Mouse (Mus musculus) lung, embryonic 15.5 days (tissue): ENCODE measurements around the gene Crhr1. TPM values are rescaled to one million over a fixed set of nuclear protein-coding genes. Genes with fewer than 3 reads are reported as not detected.
A peak's percentile ranks its signal among the peaks of the same experiment; 100 is the strongest.

Source experiments
- ATAC-seq: fragments of 200-750 bp; cut with Nextera tagmentation; 2 replicates; pipeline ENCODE4 v1.8.0; 2017; ENCODE audit warnings: moderate number of reproducible peaks, borderline replicate concordance; ENCODE audit not compliant: low FRiP score, low TSS enrichment; ENCODE audit errors: extremely low read depth
- H3K27ac ChIP-seq: fragments of 300-500 bp; sonication (generic); 2 replicates; pipeline ENCODE4 v1.5.1; 2015; ENCODE audit warnings: moderate library complexity, mild to moderate bottlenecking, inconsistent platforms
- H3K27me3 ChIP-seq: fragments of 300-500 bp; sonication (generic); 2 replicates; pipeline ENCODE4 v1.6.1; 2015; ENCODE audit warnings: inconsistent platforms
- H3K36me3 ChIP-seq: fragments of 300-500 bp; sonication (generic); 2 replicates; pipeline ENCODE4 v1.6.1; 2015; ENCODE audit warnings: inconsistent platforms
- H3K4me1 ChIP-seq: fragments of 300-500 bp; sonication (generic); 2 replicates; pipeline ENCODE4 v1.6.1; 2015; ENCODE audit warnings: inconsistent platforms
- H3K4me2 ChIP-seq: fragments of 300-500 bp; sonication (generic); 2 replicates; pipeline ENCODE4 v1.6.1; 2015; ENCODE audit warnings: inconsistent platforms, mild to moderate bottlenecking, moderate library complexity
- H3K4me3 ChIP-seq: fragments of 300-500 bp; sonication (generic); 2 replicates; pipeline ENCODE4 v1.5.1; 2015; ENCODE audit warnings: mild to moderate bottlenecking, inconsistent platforms
- H3K9ac ChIP-seq: fragments of 300-500 bp; sonication (generic); 2 replicates; pipeline ENCODE4 v1.6.1; 2015; ENCODE audit warnings: inconsistent platforms
- H3K9me3 ChIP-seq: fragments of 300-500 bp; sonication (generic); 2 replicates; pipeline ENCODE4 v1.6.1; 2016; ENCODE audit warnings: inconsistent platforms
- WGBS: fragments of 180-500 bp; shearing (Covaris S2); methylation state at CpG from one replicate; pipeline ENCODE4 v1.1.7; 2015; 5-methylcytosine and 5-hydroxymethylcytosine counted together
- polyA plus RNA-seq: library from polyadenylated mRNA; unstranded; fragments of >200 nt; fragmentation: Nextera tagmentation; extraction: Ambion mirVana; gene quantifications from 2 replicates; pipeline ENCODE4 v1.2.1, GENCODE M21; 2015

Crhr1 gene
- polyA plus RNA-seq, 1 experiment from 2014 or later: not detected

DNA sequence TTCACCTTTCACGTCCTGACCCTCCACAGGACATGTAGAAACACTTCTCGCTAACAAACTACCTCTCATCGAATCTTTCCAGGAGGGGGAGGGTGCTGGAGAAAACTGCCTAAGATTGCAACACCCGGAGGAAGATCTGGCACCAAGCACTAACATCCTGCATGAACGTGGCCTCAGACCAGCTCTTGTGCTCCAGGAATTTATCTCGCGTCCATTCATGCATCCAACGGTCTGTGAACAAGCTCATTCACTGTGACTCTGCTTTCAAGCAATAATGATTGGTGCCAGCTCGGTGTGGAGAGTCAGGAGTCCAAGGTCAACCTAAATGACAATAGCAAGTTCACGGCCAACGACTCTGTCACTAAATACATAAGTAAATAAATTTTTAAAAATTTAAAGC is 20.8 kb upstream of the Crhr1 start:
- Histone ChIP-seq H3K27me3 (no peaks in the 10 kb centered on the region), H3K4me3 (no peak overlapping the region), H3K9ac (no peak overlapping the region), H3K27ac (no peak overlapping the region), H3K36me3 (no peaks in the 10 kb centered on the region), H3K4me2 (no peak overlapping the region), H3K9me3 (no peaks in the 10 kb centered on the region), H3K4me1 (no peaks in the 10 kb centered on the region)
- WGBS: 64% methylated on average over 11 of the region's 11 CpGs
- ATAC-seq: no peak

- H3K4me1 ChIP-seq: no peaks in the 10 kb centered on the region
- no peak overlapping the region for H3K4me3 ChIP-seq
- 87% methylated on average over 6 of the region's 6 CpGs for WGBS
- no peak for ATAC-seq
- no peaks in the 10 kb centered on the region for H3K9me3 ChIP-seq
- H3K36me3 ChIP-seq: no peaks in the 10 kb centered on the region
- no peak overlapping the region for H3K9ac ChIP-seq
- no peaks in the 10 kb centered on the region for H3K27me3 ChIP-seq
- no peak overlapping the region for H3K4me2 ChIP-seq
- no peak overlapping the region for H3K27ac ChIP-seq
Observed at GRCm38 (mm10) chr11:104113699-104114098, 19.0 kb upstream of the Crhr1 start.

DNA sequence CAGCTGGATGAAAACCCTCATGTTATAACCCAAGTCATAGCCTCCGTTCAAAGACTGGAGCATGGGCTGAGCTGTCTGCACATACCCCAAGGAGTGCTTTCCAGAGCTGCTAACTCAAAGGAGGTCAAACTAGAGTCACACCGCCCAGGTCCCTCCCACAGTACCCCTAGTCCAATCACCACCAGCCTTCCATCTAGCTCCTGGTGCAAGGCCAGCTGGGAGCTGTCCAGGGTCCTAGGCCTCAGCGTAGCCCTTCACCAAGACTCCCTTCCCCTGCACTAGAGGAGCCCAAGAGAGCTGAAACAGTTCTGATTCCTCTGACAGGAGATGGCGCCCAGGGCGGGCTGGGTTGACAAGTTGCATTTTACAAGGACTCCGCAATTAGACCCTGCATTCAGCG is 18.0 kb upstream of the Crhr1 start:
- H3K27ac ChIP-seq: no peak overlapping the region
- no peaks in the 10 kb centered on the region for H3K4me1 ChIP-seq
- H3K4me2 ChIP-seq: no peak overlapping the region
- no peak overlapping the region for H3K9ac ChIP-seq
- WGBS: 4% methylated on average over 7 of the region's 7 CpGs
- no peaks in the 10 kb centered on the region for H3K27me3 ChIP-seq
- no peak overlapping the region for H3K4me3 ChIP-seq
- no peaks in the 10 kb centered on the region for H3K36me3 ChIP-seq
- peak; percentile 90; the same call in 1 of the 2 replicates for ATAC-seq
- H3K9me3 ChIP-seq: no peaks in the 10 kb centered on the region

- H3K36me3 ChIP-seq: no peaks in the 10 kb centered on the region
- ATAC-seq: no peak
- no peak overlapping the region for H3K4me3 ChIP-seq
- no peak overlapping the region for H3K27ac ChIP-seq
- H3K9ac ChIP-seq: no peak overlapping the region
- no peak overlapping the region for H3K4me2 ChIP-seq
- H3K4me1 ChIP-seq: no peaks in the 10 kb centered on the region
- no peaks in the 10 kb centered on the region for H3K9me3 ChIP-seq
- no peaks in the 10 kb centered on the region for H3K27me3 ChIP-seq
- WGBS: 45% methylated on average over 4 of the region's 4 CpGs
Observed at GRCm38 (mm10) chr11:104118356-104118755, 14.3 kb upstream of the Crhr1 start.

DNA sequence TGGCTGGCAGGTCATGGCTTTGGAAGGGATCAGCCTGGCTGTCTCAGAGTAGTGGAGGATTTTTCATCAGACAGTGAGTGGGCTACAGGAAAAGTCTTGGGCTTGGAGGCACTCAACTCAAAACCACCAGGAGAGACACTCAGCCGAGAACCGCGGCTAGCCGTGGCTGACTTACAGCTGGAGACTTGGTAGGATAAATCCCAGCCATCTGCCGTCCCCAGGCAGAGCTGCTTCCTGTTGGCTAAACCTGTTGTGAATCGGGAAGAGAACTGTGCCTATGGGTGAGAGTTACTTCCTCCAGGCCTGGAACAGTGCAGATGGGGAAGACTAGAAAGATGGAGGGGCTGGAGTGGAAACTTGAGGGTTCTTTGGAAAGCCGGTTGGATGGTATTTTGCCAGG is 9.7 kb upstream of the Crhr1 start:
- WGBS: 62% methylated on average over 7 of the region's 7 CpGs
- H3K4me2 ChIP-seq: no peak overlapping the region
- H3K9ac ChIP-seq: no peak overlapping the region

DNA sequence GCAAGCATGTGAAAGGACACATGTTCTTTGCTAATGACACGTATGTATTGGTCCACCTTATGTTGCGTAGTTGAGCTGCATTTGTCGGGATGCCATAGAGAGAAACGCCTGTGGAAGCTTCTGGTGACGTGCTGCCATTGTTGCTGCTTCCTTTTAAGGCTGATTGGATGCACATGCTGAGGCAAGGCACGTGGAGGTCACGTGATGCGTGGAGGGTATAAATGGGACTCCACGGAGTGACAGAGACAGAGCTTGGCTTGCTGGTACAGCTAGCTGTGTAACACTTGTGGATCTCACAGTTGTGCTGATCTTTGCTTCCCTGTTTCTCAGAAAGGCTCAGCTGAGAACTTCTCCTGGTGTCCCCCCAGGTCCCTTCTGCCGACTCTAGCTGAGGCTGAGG is 9.2 kb upstream of the Crhr1 start:
- Histone ChIP-seq H3K36me3 (no peaks in the 10 kb centered on the region), H3K4me3 (no peak overlapping the region), H3K4me2 (no peak overlapping the region), H3K9ac (no peak overlapping the region), H3K4me1 (no peaks in the 10 kb centered on the region), H3K27ac (no peak overlapping the region), H3K27me3 (peaks cover 5% of the 10 kb centered on the region; the same call in 1 of the 2 replicates), H3K9me3 (no peaks in the 10 kb centered on the region)
- WGBS: 77% methylated on average over 10 of the region's 10 CpGs
- ATAC-seq: no peak

More for the DNA sequence above, 9.7 kb upstream of the Crhr1 start:
- no peak overlapping the region for H3K4me3 ChIP-seq
- H3K36me3 ChIP-seq: no peaks in the 10 kb centered on the region
- no peaks in the 10 kb centered on the region for H3K4me1 ChIP-seq
- no peak overlapping the region for H3K27ac ChIP-seq
- ATAC-seq: no peak
- H3K27me3 ChIP-seq: peaks cover 5% of the 10 kb centered on the region; the same call in 1 of the 2 replicates
- H3K9me3 ChIP-seq: no peaks in the 10 kb centered on the region

DNA sequence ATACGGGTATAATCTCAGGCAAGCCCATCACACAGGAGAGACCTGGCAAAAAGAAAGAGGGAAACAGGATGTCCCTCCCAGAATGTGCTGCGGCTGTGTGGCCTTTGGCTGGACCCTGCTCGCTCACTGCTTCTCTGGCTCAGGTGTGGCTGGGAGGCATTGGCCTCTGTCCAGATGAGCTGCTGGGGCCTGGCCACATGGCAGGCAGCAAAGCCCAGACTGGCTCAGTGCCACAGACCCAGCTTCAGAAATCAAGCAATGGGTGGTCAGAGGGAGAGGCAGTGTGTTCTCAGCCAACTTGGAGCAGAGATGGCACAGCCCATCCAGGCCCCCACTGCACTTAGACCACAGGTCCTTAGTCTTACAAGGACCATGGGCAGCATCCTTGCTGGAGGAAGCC is 8.1 kb upstream of the Crhr1 start:
- Histone ChIP-seq H3K27me3 (peaks cover 10% of the 10 kb centered on the region), H3K9me3 (no peaks in the 10 kb centered on the region), H3K36me3 (no peaks in the 10 kb centered on the region), H3K4me1 (no peaks in the 10 kb centered on the region), H3K27ac (no peak overlapping the region), H3K9ac (no peak overlapping the region), H3K4me3 (no peak overlapping the region), H3K4me2 (no peak overlapping the region)
- 72% methylated on average over 3 of the region's 3 CpGs for WGBS
- no peak for ATAC-seq

GRCm38 (mm10) chr11:104129466-104129865 is 3.2 kb upstream of the Crhr1 start:
- Histone ChIP-seq H3K9ac (no peak overlapping the region), H3K9me3 (no peaks in the 10 kb centered on the region), H3K27me3 (peaks cover 57% of the 10 kb centered on the region), H3K4me1 (peaks cover 20% of the 10 kb centered on the region), H3K4me3 (no peak overlapping the region), H3K27ac (no peak overlapping the region), H3K36me3 (no peaks in the 10 kb centered on the region), H3K4me2 (no peak overlapping the region)
- ATAC-seq: no peak
- WGBS: 80% methylated on average over 5 of the region's 5 CpGs

GRCm38 (mm10) chr11:104130721-104131647 is 1.7 kb upstream of the Crhr1 start:
- Histone ChIP-seq H3K4me1 (peaks cover 20% of the 10 kb centered on the region), H3K27ac (no peak overlapping the region), H3K4me3 (no peak overlapping the region), H3K9me3 (no peaks in the 10 kb centered on the region), H3K27me3 (peaks cover 72% of the 10 kb centered on the region), H3K9ac (no peak overlapping the region), H3K36me3 (no peaks in the 10 kb centered on the region), H3K4me2 (no peak overlapping the region)
- 65% methylated on average over 15 of the region's 15 CpGs for WGBS
- no peak for ATAC-seq

GRCm38 (mm10) chr11:104131756-104132155 is 899 bp upstream of the Crhr1 start:
- H3K36me3 ChIP-seq: no peaks in the 10 kb centered on the region
- H3K4me2 ChIP-seq: peak overlapping the region; percentile 85
- H3K9me3 ChIP-seq: no peaks in the 10 kb centered on the region
- ATAC-seq: no peak
- 1% methylated on average over 21 of the region's 21 CpGs for WGBS
- H3K4me3 ChIP-seq: peak overlapping the region; percentile 41; the same call in 1 of the 2 replicates
- peaks cover 80% of the 10 kb centered on the region for H3K27me3 ChIP-seq
- H3K27ac ChIP-seq: no peak overlapping the region
- no peak overlapping the region for H3K9ac ChIP-seq
- H3K4me1 ChIP-seq: peaks cover 20% of the 10 kb centered on the region

- Histone ChIP-seq H3K4me1 (peaks cover 20% of the 10 kb centered on the region), H3K4me3 (peak overlapping the region; percentile 41), H3K36me3 (no peaks in the 10 kb centered on the region), H3K27ac (no peak overlapping the region), H3K4me2 (peak overlapping the region; percentile 85), H3K9ac (no peak overlapping the region), H3K27me3 (peaks cover 83% of the 10 kb centered on the region), H3K9me3 (no peaks in the 10 kb centered on the region)
- WGBS: 2% methylated on average over 47 of the region's 47 CpGs
- no peak for ATAC-seq
Observed at GRCm38 (mm10) chr11:104133442-104133983, 858 bp downstream of the Crhr1 start.

GRCm38 (mm10) chr11:104138976-104139375 is 6.3 kb downstream of the Crhr1 start:
- peaks cover 36% of the 10 kb centered on the region for H3K27me3 ChIP-seq
- ATAC-seq: no peak
- 68% methylated on average over 3 of the region's 3 CpGs for WGBS

More at GRCm38 (mm10) chr11:104138976-104139375, 6.3 kb downstream of the Crhr1 start:
- H3K4me3 ChIP-seq: no peak overlapping the region
- no peaks in the 10 kb centered on the region for H3K9me3 ChIP-seq
- no peak overlapping the region for H3K27ac ChIP-seq
- H3K9ac ChIP-seq: no peak overlapping the region
- H3K4me1 ChIP-seq: no peaks in the 10 kb centered on the region
- H3K4me2 ChIP-seq: no peak overlapping the region
- no peaks in the 10 kb centered on the region for H3K36me3 ChIP-seq
